ENCODE assay signal across 16 mouse cellular contexts in genomic region chr9:73922449-73923115, GRCm38 (mm10). TPM values are rescaled to one million over a fixed set of nuclear protein-coding genes. Genes with fewer than 3 reads are reported as not detected.
DNase-seq lines count a peak whose midpoint lies in the region; ATAC-seq lines count a peak whose summit lies in the region.
"Had no signal": no experiment of that assay in that cellular context is flagged by ENCODE, and none has a peak within 500 bp of the region (broad histone marks: within the 10 kb centered on the region; RNA-seq: fewer than 3 reads in every experiment).

No protein-coding gene starts in this region.

- DNase-seq in kidney, postnatal 10 days = peak; percentile 21
- DNase-seq in kidney, adult 8-10 months = no peak
- DNase-seq in NIH3T3 (ENCODE audit: low read depth) = peak; percentile 10
- DNase-seq in adrenal gland, postnatal 10 days = peak; percentile 56
- peak; percentile 69 for DNase-seq in cerebellum, adult 9-11 months
- no peak for DNase-seq in urinary bladder, postnatal 4 days (ENCODE audit: low spot score in 2 of 2)
- DNase-seq: heart, adult 18-20 months; right cerebral cortex, postnatal 25 days had no signal

- WGBS in forebrain, embryonic 15.5 days = 87% methylated on average over 11 of the region's 11 CpGs

- H3K4me1 ChIP-seq in forebrain, embryonic 15.5 days = no peaks in the 10 kb centered on the region
- H3K4me1 ChIP-seq: embryonic facial prominence, embryonic 15.5 days; neural tube, embryonic 12.5 days had no signal

- no peak overlapping the region for H3K4me2 ChIP-seq in forebrain, embryonic 15.5 days (replicated peaks)
- H3K4me2 ChIP-seq: embryonic facial prominence, embryonic 15.5 days; hindbrain, embryonic 14.5 days; neural tube, embryonic 12.5 days had no signal

- no peak overlapping the region for H3K4me3 ChIP-seq in forebrain, embryonic 15.5 days
- H3K4me3 ChIP-seq: embryonic facial prominence, embryonic 15.5 days; left cerebral cortex, adult 2 months; neural tube, embryonic 12.5 days had no signal

- H3K36me3 ChIP-seq in forebrain, embryonic 15.5 days = no peaks in the 10 kb centered on the region
- H3K36me3 ChIP-seq: embryonic facial prominence, embryonic 15.5 days; neural tube, embryonic 12.5 days had no signal

- H3K27ac ChIP-seq in forebrain, embryonic 15.5 days (replicated peaks) = no peak overlapping the region
- H3K27ac ChIP-seq: embryonic facial prominence, embryonic 15.5 days; hindbrain, embryonic 14.5 days; left cerebral cortex, adult 2 months; neural tube, embryonic 12.5 days had no signal

- H3K27me3 ChIP-seq in forebrain, embryonic 15.5 days = no peaks in the 10 kb centered on the region
- H3K27me3 ChIP-seq: embryonic facial prominence, embryonic 15.5 days; neural tube, embryonic 12.5 days had no signal

- H3K9ac ChIP-seq in forebrain, embryonic 15.5 days (replicated peaks) = no peak overlapping the region
- H3K9ac ChIP-seq: embryonic facial prominence, embryonic 15.5 days; hindbrain, embryonic 14.5 days; neural tube, embryonic 12.5 days had no signal

- H3K9me3 ChIP-seq in forebrain, embryonic 15.5 days = no peaks in the 10 kb centered on the region
- H3K9me3 ChIP-seq: embryonic facial prominence, embryonic 15.5 days; neural tube, embryonic 12.5 days had no signal

- no peak for ATAC-seq in forebrain, embryonic 15.5 days (replicated peaks)
- ATAC-seq: CD4-positive, CD25-positive, alpha-beta regulatory T cell, adult 4 months; intestine, embryonic 16.5 days had no signal

RNA-seq across cellular contexts. Expression of gene Unc13c, which starts 46.2 kb away (rescaled TPM):
- total RNA-seq in adrenal gland, postnatal 10 days (2021) = under 1 TPM; 0.48 to 0.67 TPM
- 1.5 and 1.6 TPM in 2 replicates for polyA plus RNA-seq in forebrain, embryonic 15.5 days (2015; fragmentation: Nextera tagmentation; extraction: Ambion mirVana)
- total RNA-seq: MEL had no signal
- polyA plus RNA-seq: CD4-positive, CD25-positive, alpha-beta regulatory T cell, adult 4 months had no signal

Comparison
In these comparisons a context has a peak if more than half of its experiments do, and no peak if none do; other contexts are left out.
1. DNase-seq: peak in kidney, postnatal 10 days (single experiment), NIH3T3 (single experiment), adrenal gland, postnatal 10 days (single experiment) and cerebellum, adult 9-11 months (single experiment); none in kidney, adult 8-10 months (0 of 2) and urinary bladder, postnatal 4 days (0 of 2).